Mouse (Mus musculus) gastrocnemius, postnatal 4 days (tissue): Measurements from ENCODE around the gene Metap1. TPM values are rescaled to one million over a fixed set of nuclear protein-coding genes. Genes with fewer than 3 reads are reported as not detected.
"Not testable (repeated sequence)": the region's sequence is repeated elsewhere in the genome, so short reads cannot be mapped to it uniquely, and the experiment has no call there.

ENCODE experiments used
- DNase-seq, 2 experiments: peaks; one replicate each; pipeline ENCODE4 v3.0.0; 2021 to 2022; ENCODE audit warnings: low spot score in 2 of 2, mixed read lengths in 2 of 2
- total RNA-seq, 2 experiments: library from RNA; stranded (reverse); gene quantifications; 2 replicates each; pipeline ENCODE4 v1.2.3; 2021

Metap1 gene
- total RNA-seq, 2 experiments from 2014 or later: 47.0 to 50.2 TPM

GRCm38 (mm10) chr3:138506749-138507148, 17.4 kb upstream of the Metap1 start:
- peak in 1 of 2 experiments; percentile 15 for DNase-seq

GRCm38 (mm10) chr3:138503754-138504153, 14.4 kb upstream of the Metap1 start:
- DNase-seq: no peak

- DNase-seq: no peak
These were observed 10.8 kb upstream of the Metap1 start for GRCm38 (mm10) chr3:138499854-138500740.

GRCm38 (mm10) chr3:138498731-138499130, 9.4 kb upstream of the Metap1 start:
- DNase-seq: no peak

GRCm38 (mm10) chr3:138495166-138496145, 6.1 kb upstream of the Metap1 start:
- no peak for DNase-seq

- no peak for DNase-seq
These were observed 5.2 kb upstream of the Metap1 start for GRCm38 (mm10) chr3:138494565-138494964.

GRCm38 (mm10) chr3:138493668-138494067, 4.4 kb upstream of the Metap1 start:
- no peak for DNase-seq

- no peak for DNase-seq
These were observed 671 bp upstream of the Metap1 start for GRCm38 (mm10) chr3:138490034-138490337.

- DNase-seq: peak; percentile 18 to 51
These were observed 560 bp downstream of the Metap1 start for GRCm38 (mm10) chr3:138488584-138489326.

GRCm38 (mm10) chr3:138483240-138483639, 6.1 kb downstream of the Metap1 start:
- DNase-seq: no peak

- DNase-seq: no peak
These were observed 7.6 kb downstream of the Metap1 start for GRCm38 (mm10) chr3:138481526-138482284.

GRCm38 (mm10) chr3:138479489-138479888, 9.8 kb downstream of the Metap1 start:
- DNase-seq: no peak

- DNase-seq: no peak
These were observed 18.2 kb downstream of the Metap1 start for GRCm38 (mm10) chr3:138471066-138471465.

GRCm38 (mm10) chr3:138466656-138467055, 22.7 kb downstream of the Metap1 start:
- not testable (repeated sequence) for DNase-seq

- no peak for DNase-seq
These were observed 24.7 kb downstream of the Metap1 start for GRCm38 (mm10) chr3:138464573-138465147.

GRCm38 (mm10) chr3:138463807-138464206, 25.5 kb downstream of the Metap1 start:
- no peak for DNase-seq

- no peak for DNase-seq
These were observed 26.2 kb downstream of the Metap1 start for GRCm38 (mm10) chr3:138463137-138463536.

GRCm38 (mm10) chr3:138461832-138462231, 27.5 kb downstream of the Metap1 start:
- DNase-seq: no peak

GRCm38 (mm10) chr3:138460260-138460659, 29.1 kb downstream of the Metap1 start:
- no peak for DNase-seq

GRCm38 (mm10) chr3:138458441-138458840, 30.9 kb downstream of the Metap1 start:
- DNase-seq: no peak
